Mouse (Mus musculus) megakaryocyte, adult 5-6 weeks (primary cell): Measurements from ENCODE around the gene Ankrd22. TPM values are rescaled to one million over a fixed set of nuclear protein-coding genes. Genes with fewer than 3 reads are reported as not detected.
"Not testable (repeated sequence)": the region's sequence is repeated elsewhere in the genome, so short reads cannot be mapped to it uniquely, and the experiment has no call there.

Experiments
- ATAC-seq: 2 replicates; pipeline ENCODE4 v1.8.0; 2016; ENCODE audit warnings: mild to moderate bottlenecking, inconsistent platforms; ENCODE audit not compliant: poor library complexity, severe bottlenecking
- total RNA-seq, 2 experiments: library from RNA; stranded (forward) in 1 of 2; stranded (reverse) in 1 of 2; fragments of 153-499, 151-499 nt in 1 of 2; fragments of 221-1000, 200-1000 nt in 1 of 2; gene quantifications; 2 replicates each; pipeline versions ENCODE4 v1.2.3 to v1.2.4; 2015 to 2017

The Ankrd22 gene
- total RNA-seq (2015): 23.3 and 30.5 TPM in 2 replicates
- 14.3 and 24.6 TPM in 2 replicates for total RNA-seq (2017)

- peak; percentile 83 for ATAC-seq
Measured at GRCm38 (mm10) chr19:34165891-34166290, at the start of gene Ankrd22. Ankrd22 (minus strand) TSS chr19:34166053.

GRCm38 (mm10) chr19:34214136-34214535, 48.3 kb upstream of the Ankrd22 start:
- no peak for ATAC-seq

- no peak for ATAC-seq
Measured at GRCm38 (mm10) chr19:34213251-34213645, 47.4 kb upstream of the Ankrd22 start.

GRCm38 (mm10) chr19:34212489-34213250, 46.8 kb upstream of the Ankrd22 start:
- ATAC-seq: no peak

- ATAC-seq: no peak
Measured at GRCm38 (mm10) chr19:34210841-34211240, 45.0 kb upstream of the Ankrd22 start.

GRCm38 (mm10) chr19:34209930-34210581, 44.2 kb upstream of the Ankrd22 start:
- no peak for ATAC-seq

GRCm38 (mm10) chr19:34209031-34209430, 43.2 kb upstream of the Ankrd22 start:
- ATAC-seq: no peak

- ATAC-seq: no peak
Measured at GRCm38 (mm10) chr19:34206760-34207440, 41.0 kb upstream of the Ankrd22 start.

GRCm38 (mm10) chr19:34206128-34206527, 40.3 kb upstream of the Ankrd22 start:
- ATAC-seq: not testable (repeated sequence)

- ATAC-seq: no peak
Measured at GRCm38 (mm10) chr19:34202668-34203067, 36.8 kb upstream of the Ankrd22 start.

GRCm38 (mm10) chr19:34199488-34199887, 33.6 kb upstream of the Ankrd22 start:
- ATAC-seq: peak; percentile 55

- no peak for ATAC-seq
Measured at GRCm38 (mm10) chr19:34198901-34199300, 33.0 kb upstream of the Ankrd22 start.

GRCm38 (mm10) chr19:34198066-34198465, 32.2 kb upstream of the Ankrd22 start:
- no peak for ATAC-seq

GRCm38 (mm10) chr19:34195031-34195430, 29.2 kb upstream of the Ankrd22 start:
- no peak for ATAC-seq

GRCm38 (mm10) chr19:34194132-34194745, 28.4 kb upstream of the Ankrd22 start:
- ATAC-seq: peak; percentile 37

- no peak for ATAC-seq
Measured at GRCm38 (mm10) chr19:34193683-34194082, 27.8 kb upstream of the Ankrd22 start.

- ATAC-seq: no peak; the same call in 1 of the 2 replicates
Measured at GRCm38 (mm10) chr19:34193149-34193548, 27.3 kb upstream of the Ankrd22 start.

- peak; percentile 79 for ATAC-seq
Measured at GRCm38 (mm10) chr19:34192008-34192963, 26.4 kb upstream of the Ankrd22 start, which contains the start of gene Stambpl1. Stambpl1 (plus strand) TSS chr19:34192229.

- ATAC-seq: no peak
Measured at GRCm38 (mm10) chr19:34191645-34192007, 25.8 kb upstream of the Ankrd22 start.

GRCm38 (mm10) chr19:34186845-34187244, 21.0 kb upstream of the Ankrd22 start:
- ATAC-seq: 0 out of 2 replicates have a peak, but pooled peaks have one; percentile 24
